Mouse (Mus musculus) gastrocnemius, adult 2 months (tissue): ENCODE measurements around the gene Smad1. TPM values are rescaled to one million over a fixed set of nuclear protein-coding genes. Genes with fewer than 3 reads are reported as not detected.

Source experiments
- DNase-seq: peaks from one replicate; pipeline ENCODE4 v3.0.0; 2022
- H3K27ac ChIP-seq: fragments of 200-600 bp; 2 replicates; pipeline ENCODE4 v1.8.1; 2022; ENCODE audit warnings: mild to moderate bottlenecking
- H3K4me3 ChIP-seq: fragments of 200-600 bp; 2 replicates; pipeline ENCODE4 v1.8.1; 2022; ENCODE audit warnings: mild to moderate bottlenecking, moderate library complexity
- CTCF ChIP-seq: fragments of 200-600 bp; IDR thresholded peaks from 2 replicates; pipeline ENCODE4 v1.8.1; 2022; ENCODE audit warnings: antibody characterized with exemption, mild to moderate bottlenecking, moderate library complexity
- intact Hi-C: fragments of 180-260 bp; cut with DNase I; formaldehyde crosslinking; loops from one replicate; pipeline ENCODE4 v1.15.1; 2025
- total RNA-seq, 2 experiments: library from RNA; stranded (reverse); gene quantifications; 2 replicates each; pipeline ENCODE4 v1.2.3; 2021

The Smad1 gene
- total RNA-seq, 2 experiments from 2014 or later = 8.9 to 9.5 TPM

- intact Hi-C loops = no loop called here
These were observed 97.8 kb downstream of the Smad1 start for GRCm38 (mm10) chr8:79301548-79301947.

DNA sequence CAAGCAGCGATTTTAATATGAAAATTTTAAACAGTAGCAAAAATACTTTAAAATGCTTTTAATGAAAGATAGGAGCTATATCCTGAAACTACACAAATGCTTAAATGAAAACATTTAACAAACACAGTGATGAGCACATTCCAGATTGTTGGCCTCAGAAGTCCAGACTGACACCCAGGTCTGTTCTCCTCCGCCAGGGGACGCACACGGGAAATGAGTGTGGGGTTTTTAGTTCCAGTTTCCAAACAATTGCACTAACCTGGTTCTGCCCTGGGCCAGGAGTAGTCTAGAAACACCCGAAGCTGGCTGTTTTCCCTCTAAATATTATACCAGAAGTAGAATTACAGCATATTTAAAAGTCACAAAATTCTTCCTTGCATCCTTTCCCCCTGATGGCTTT lies 99.6 kb downstream of the Smad1 start:
- TF ChIP-seq CTCF = peak; percentile 62
- Histone ChIP-seq H3K4me3 (no peak overlapping the region), H3K27ac (no peak overlapping the region)
- intact Hi-C loops = no loop called here
- DNase-seq = peak; percentile 30

More at GRCm38 (mm10) chr8:79301548-79301947, 97.8 kb downstream of the Smad1 start:
- TF ChIP-seq CTCF = no peak
- H3K27ac ChIP-seq = no peak overlapping the region
- no peak overlapping the region for H3K4me3 ChIP-seq
- no peak for DNase-seq

DNA sequence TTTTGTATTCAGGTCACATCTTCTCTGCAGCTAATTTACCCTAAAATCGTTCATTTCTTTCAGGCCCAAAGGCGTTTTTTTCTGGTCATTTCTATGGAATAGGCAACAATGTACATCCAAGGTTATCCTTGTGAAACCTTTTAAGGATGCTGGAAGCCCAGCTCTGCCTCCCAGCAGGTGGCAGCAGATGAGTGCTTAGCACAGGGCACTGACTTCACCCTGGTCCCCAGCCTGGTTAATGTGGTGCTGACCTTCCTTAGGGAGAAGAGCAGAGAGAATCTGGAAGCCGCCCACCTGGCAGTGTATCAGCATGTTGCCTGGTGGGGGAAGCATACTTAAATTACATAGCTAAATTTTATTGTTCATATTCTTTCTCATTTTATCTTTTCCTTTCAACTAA lies 101.6 kb downstream of the Smad1 start:
- no peak overlapping the region for H3K27ac ChIP-seq
- intact Hi-C loops = loop anchor here (1.0 to 2.0 kb wide), 3 partner anchors 192 to 413 kb away; partner anchors contain the start of genes Abce1 and Anapc10
- peak; percentile 94 for TF ChIP-seq CTCF
- DNase-seq = peak; percentile 82
- no peak overlapping the region for H3K4me3 ChIP-seq

GRCm38 (mm10) chr8:79295276-79296105 lies 103.8 kb downstream of the Smad1 start:
- Histone ChIP-seq H3K4me3 (peak overlapping the region; percentile 95), H3K27ac (peak overlapping the region; percentile 95)
- intact Hi-C loops = loop anchor here (2.0 kb wide), 3 partner anchors 103 to 415 kb away; partner anchors contain the start of genes Abce1, Anapc10, Otud4 and Smad1
- no peak for TF ChIP-seq CTCF
- no peak for DNase-seq

GRCm38 (mm10) chr8:79294610-79295275 lies 104.6 kb downstream of the Smad1 start, which contains the start of gene Mmaa:
Mmaa (minus strand) TSS chr8:79294937.
- Histone ChIP-seq H3K27ac (peak within 1 kb of the TSS; percentile 95), H3K4me3 (peak within 1 kb of the TSS; percentile 95)
- peak; percentile 99 for DNase-seq
- TF ChIP-seq CTCF = peak; percentile 75
- intact Hi-C loops = loop anchor here (2.0 to 5.0 kb wide), 3 partner anchors 104 to 344 kb away; partner anchors contain the start of genes Otud4, Smad1 and Zfp827

GRCm38 (mm10) chr8:79293841-79294240 lies 105.5 kb downstream of the Smad1 start:
- intact Hi-C loops = loop anchor here (2.0 to 5.0 kb wide), 3 partner anchors 105 to 345 kb away; partner anchors contain the start of genes Otud4, Smad1 and Zfp827
- Histone ChIP-seq H3K4me3 (peak overlapping the region; percentile 95), H3K27ac (peak overlapping the region; percentile 95)
- no peak for DNase-seq
- TF ChIP-seq CTCF = no peak

DNA sequence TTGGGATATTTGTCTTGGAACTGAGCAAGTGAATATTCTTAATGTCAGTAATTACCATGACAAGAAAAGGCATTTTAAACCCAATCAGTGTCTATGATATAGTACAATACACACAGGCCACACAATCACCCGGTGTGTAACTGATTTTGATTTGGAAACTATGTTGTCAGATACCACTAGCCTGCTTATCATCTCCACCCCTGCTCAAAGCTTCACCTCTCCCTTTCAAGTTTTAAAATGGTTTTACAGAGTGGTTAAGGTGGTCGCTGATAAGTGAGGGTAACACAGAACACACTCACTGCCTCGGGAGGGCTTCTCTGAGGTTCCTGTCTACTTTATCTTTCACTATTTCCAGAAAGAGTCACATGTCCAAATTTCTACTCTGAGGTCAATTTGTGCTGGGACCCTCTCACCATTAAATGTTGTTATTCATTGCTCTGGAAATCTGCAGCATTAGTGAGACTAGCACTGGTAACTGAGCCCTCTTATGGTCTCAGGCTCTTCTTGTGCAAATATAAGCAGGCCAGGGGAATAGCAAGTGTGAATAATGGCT lies 106.5 kb downstream of the Smad1 start:
- H3K27ac ChIP-seq = peak overlapping the region; percentile 95; the same call in 1 of the 2 replicates
- TF ChIP-seq CTCF = no peak
- DNase-seq = no peak
- peak overlapping the region; percentile 95; the same call in 1 of the 2 replicates for H3K4me3 ChIP-seq
- intact Hi-C loops = loop anchor here (5.0 kb wide), 1 partner anchor 265 kb away; the partner anchor contains the start of gene Zfp827

GRCm38 (mm10) chr8:79289592-79289991 lies 109.7 kb downstream of the Smad1 start:
- no peak for DNase-seq
- no peak for TF ChIP-seq CTCF
- Histone ChIP-seq H3K27ac (no peak overlapping the region), H3K4me3 (no peak overlapping the region)
- intact Hi-C loops = no loop called here

DNA sequence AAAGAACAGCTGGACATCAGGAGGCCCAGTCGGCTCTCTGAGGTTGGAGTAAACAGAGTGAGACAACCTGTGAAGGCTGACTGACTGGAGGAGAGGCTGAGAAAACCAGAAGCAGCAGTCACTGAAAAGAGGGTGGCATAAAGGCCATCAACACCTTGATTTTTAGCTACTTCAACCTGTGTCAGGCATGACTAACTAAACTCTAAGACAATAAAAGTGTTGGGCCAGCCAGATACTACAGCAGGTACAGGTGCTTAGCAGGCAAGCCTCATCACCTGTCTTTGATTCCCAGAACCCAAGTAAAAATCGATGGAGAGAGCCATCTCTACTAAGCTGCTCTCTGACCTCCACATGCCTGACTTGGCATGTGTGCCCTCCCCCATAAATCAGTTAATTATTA lies 110.6 kb downstream of the Smad1 start:
- no peak overlapping the region for H3K4me3 ChIP-seq
- no peak for DNase-seq
- intact Hi-C loops = no loop called here
- no peak overlapping the region for H3K27ac ChIP-seq
- TF ChIP-seq CTCF = no peak

Other genes with a start within 250 kb of the Smad1 start
- gene 1700011L22Rik, start 150.9 kb downstream of the Smad1 start, total RNA-seq = not detected
- 10 to 100 TPM; 14.6 to 25.8 TPM for gene Mmaa, start 104.6 kb downstream of the Smad1 start, total RNA-seq
- 10 to 100 TPM; 40.6 to 53.3 TPM for gene Otud4, start 240.1 kb upstream of the Smad1 start, total RNA-seq